Mouse (Mus musculus): ENCODE measurements around the gene Tbl3. TPM values are rescaled to one million over a fixed set of nuclear protein-coding genes. Genes with fewer than 3 reads are reported as not detected.
"Not testable (repeated sequence)": the region's sequence is repeated elsewhere in the genome, so short reads cannot be mapped to it uniquely, and the experiment has no call there.

Gene Tbl3
- polyA plus RNA-seq, 1 experiment from 2014 or later, result 25.2 TPM

- Histone ChIP-seq H3K9ac (ENCODE audit: low read depth, low read length) (peak overlapping the region; percentile 81), H3K27me3 (replicated peaks; ENCODE audit: control insufficient read depth, insufficient read depth, low read length) (peaks cover 3% of the 10 kb centered on the region; the same call in 1 of the 2 replicates), H3K4me1 (replicated peaks; ENCODE audit: control insufficient read depth, insufficient read depth, low read length) (0 out of 2 replicates have a peak, but pooled peaks cover 3% of the 10 kb centered on the region), H3K4me2 (replicated peaks; ENCODE audit: low read depth) (peak overlapping the region; percentile 82), H3K9me3 (ENCODE audit: control insufficient read depth) (no peaks in the 10 kb centered on the region), H3K27ac (ENCODE audit: low read depth, low read length) (peak overlapping the region; percentile 82; the same call in 1 of the 2 replicates), H3K36me3 (ENCODE audit: control insufficient read depth, insufficient read depth) (peaks cover 11% of the 10 kb centered on the region), H3K4me3 (ENCODE audit: low read depth, low read length) (peak overlapping the region; percentile 82)
- no peak for ATAC-seq
- no peak for TF ChIP-seq CTCF (IDR thresholded peaks at IDR 0.05; ENCODE audit: low read depth)
- WGBS, result under 1% methylated on average over 12 of the region's 12 CpGs
Measured at GRCm38 (mm10) chr17:24723122-24723880, 15.8 kb upstream of the Tbl3 start.

GRCm38 (mm10) chr17:24722220-24722924 is 14.9 kb upstream of the Tbl3 start:
- WGBS, result 20% methylated on average over 13 of the region's 13 CpGs
- Histone ChIP-seq H3K27me3 (replicated peaks; ENCODE audit: control insufficient read depth, insufficient read depth, low read length) (no peaks in the 10 kb centered on the region; the same call in 1 of the 2 replicates), H3K36me3 (ENCODE audit: control insufficient read depth, insufficient read depth) (peaks cover 11% of the 10 kb centered on the region), H3K4me1 (replicated peaks; ENCODE audit: control insufficient read depth, insufficient read depth, low read length) (0 out of 2 replicates have a peak, but pooled peaks cover 3% of the 10 kb centered on the region), H3K9ac (ENCODE audit: low read depth, low read length) (peak overlapping the region; percentile 5; the same call in 1 of the 2 replicates), H3K4me3 (ENCODE audit: low read depth, low read length) (0 out of 2 replicates have a peak overlapping the region, but pooled peaks have one; percentile 7), H3K9me3 (ENCODE audit: control insufficient read depth) (no peaks in the 10 kb centered on the region), H3K4me2 (replicated peaks; ENCODE audit: low read depth) (peak overlapping the region; percentile 82), H3K27ac (ENCODE audit: low read depth, low read length) (peak overlapping the region; percentile 28; the same call in 1 of the 2 replicates)
- TF ChIP-seq CTCF (IDR thresholded peaks at IDR 0.05; ENCODE audit: low read depth), result no peak
- ATAC-seq, result no peak

- not testable (repeated sequence) for H3K9me3 ChIP-seq (ENCODE audit: control insufficient read depth); H3K27me3 ChIP-seq (replicated peaks; ENCODE audit: control insufficient read depth, insufficient read depth, low read length); H3K4me1 ChIP-seq (replicated peaks; ENCODE audit: control insufficient read depth, insufficient read depth, low read length); ATAC-seq; H3K27ac ChIP-seq (ENCODE audit: low read depth, low read length)
- Histone ChIP-seq H3K9ac (ENCODE audit: low read depth, low read length) (peak overlapping the region; percentile 40), H3K4me3 (ENCODE audit: low read depth, low read length) (peak overlapping the region; percentile 82), H3K4me2 (replicated peaks; ENCODE audit: low read depth) (peak overlapping the region; percentile 67), H3K36me3 (ENCODE audit: control insufficient read depth, insufficient read depth) (peaks cover 11% of the 10 kb centered on the region)
- 32% methylated on average over 7 of the region's 7 CpGs for WGBS
Measured at GRCm38 (mm10) chr17:24721383-24721955, 14.0 kb upstream of the Tbl3 start.

- Histone ChIP-seq H3K9ac (ENCODE audit: low read depth, low read length) (peak overlapping the region; percentile 85), H3K4me2 (replicated peaks; ENCODE audit: low read depth) (peak overlapping the region; percentile 67), H3K36me3 (ENCODE audit: control insufficient read depth, insufficient read depth) (peaks cover 15% of the 10 kb centered on the region), H3K4me3 (ENCODE audit: low read depth, low read length) (peak overlapping the region; percentile 82), H3K27ac (ENCODE audit: low read depth, low read length) (peak overlapping the region; percentile 81)
- H3K4me1 ChIP-seq (replicated peaks; ENCODE audit: control insufficient read depth, insufficient read depth, low read length); H3K27me3 ChIP-seq (replicated peaks; ENCODE audit: control insufficient read depth, insufficient read depth, low read length); ATAC-seq; H3K9me3 ChIP-seq (ENCODE audit: control insufficient read depth): not testable (repeated sequence)
- under 1% methylated on average over 11 of the region's 11 CpGs for WGBS
Measured at GRCm38 (mm10) chr17:24720616-24721015, 13.2 kb upstream of the Tbl3 start.

GRCm38 (mm10) chr17:24719494-24720222 is 12.2 kb upstream of the Tbl3 start:
- peak overlapping the region; percentile 85 for H3K9ac ChIP-seq (ENCODE audit: low read depth, low read length)
- peaks cover 15% of the 10 kb centered on the region for H3K36me3 ChIP-seq (ENCODE audit: control insufficient read depth, insufficient read depth)
- 0 out of 2 replicates have a peak, but pooled peaks cover 3% of the 10 kb centered on the region for H3K4me1 ChIP-seq (replicated peaks; ENCODE audit: control insufficient read depth, insufficient read depth, low read length)
- H3K4me2 ChIP-seq (replicated peaks; ENCODE audit: low read depth), result peak overlapping the region; percentile 67
- H3K4me3 ChIP-seq (ENCODE audit: low read depth, low read length), result peak overlapping the region; percentile 82
- under 1% methylated on average over 61 of the region's 61 CpGs for WGBS
- no peaks in the 10 kb centered on the region for H3K9me3 ChIP-seq (ENCODE audit: control insufficient read depth)
- H3K27ac ChIP-seq (ENCODE audit: low read depth, low read length), result peak overlapping the region; percentile 81
- TF ChIP-seq CTCF (IDR thresholded peaks at IDR 0.05; ENCODE audit: low read depth), result peak; percentile 8; the same call in 1 of the 2 replicates
- peak; percentile 96 for ATAC-seq
- H3K27me3 ChIP-seq (replicated peaks; ENCODE audit: control insufficient read depth, insufficient read depth, low read length), result no peaks in the 10 kb centered on the region
